ENCODE assay signal across 29 mouse cellular contexts in genomic region chr1:170958225-170958624, GRCm38 (mm10). TPM values are rescaled to one million over a fixed set of nuclear protein-coding genes. Genes with fewer than 3 reads are reported as not detected.
DNase-seq lines count a peak whose midpoint lies in the region; ATAC-seq and TF ChIP-seq lines count a peak whose summit lies in the region.
"Had no signal": no experiment of that assay in that cellular context is flagged by ENCODE, and none has a peak within 500 bp of the region (broad histone marks: within the 10 kb centered on the region; RNA-seq: fewer than 3 reads in every experiment).

No protein-coding gene starts in this region.

- no peaks in the 10 kb centered on the region for H3K36me3 ChIP-seq in heart, embryonic 12.5 days
- no peaks in the 10 kb centered on the region for H3K36me3 ChIP-seq in heart, postnatal 0 days (replicated peaks; ENCODE audit: control insufficient read depth, insufficient read depth, low read length)
- no peaks in the 10 kb centered on the region for H3K36me3 ChIP-seq in heart, embryonic 10.5 days
- H3K36me3 ChIP-seq in MEL (ENCODE audit: control insufficient read depth in 1 of 2, insufficient read depth in 2 of 2, low read length in 2 of 2): peaks cover 0 to 44% of the 10 kb centered on the region in 2 experiments; a peak in 2 of 4 replicates
- H3K36me3 ChIP-seq in kidney, embryonic 15.5 days: no peaks in the 10 kb centered on the region
- H3K36me3 ChIP-seq: embryonic facial prominence, embryonic 10.5 days; embryonic facial prominence, embryonic 12.5 days; forebrain, embryonic 15.5 days; G1E had no signal

- no peak for TF ChIP-seq RAD21 in MEL (IDR thresholded peaks at IDR 0.05; ENCODE audit: low read depth, low read length)

- TF ChIP-seq CTCF in heart, postnatal 0 days (IDR thresholded peaks at IDR 0.05; ENCODE audit: low read depth): no peak
- TF ChIP-seq CTCF in MEL (IDR thresholded peaks at IDR 0.05 in 2 of 3, conservative IDR thresholded peaks at IDR 0.05 in 1 of 3; ENCODE audit: control insufficient read depth in 1 of 3, insufficient read depth in 1 of 3, low read depth in 2 of 3, low read length in 3 of 3, poor library complexity in 1 of 3, severe bottlenecking in 1 of 3): no peak

- H3K4me3 ChIP-seq in heart, embryonic 12.5 days: no peak overlapping the region
- no peak overlapping the region for H3K4me3 ChIP-seq in heart, postnatal 0 days (ENCODE audit: low read depth, low read length)
- no peak overlapping the region for H3K4me3 ChIP-seq in heart, embryonic 10.5 days
- H3K4me3 ChIP-seq in MEL (ENCODE audit: control insufficient read depth in 1 of 2, insufficient read depth in 1 of 2, low read depth in 2 of 2, low read length in 2 of 2): no peak overlapping the region
- no peak overlapping the region for H3K4me3 ChIP-seq in kidney, embryonic 15.5 days (replicated peaks)
- H3K4me3 ChIP-seq: embryonic facial prominence, embryonic 10.5 days; embryonic facial prominence, embryonic 12.5 days; forebrain, embryonic 13.5 days; forebrain, embryonic 15.5 days had no signal

- TF ChIP-seq POLR2A in MEL (IDR thresholded peaks at IDR 0.05; ENCODE audit: control insufficient read depth in 1 of 2, insufficient read depth in 1 of 2, low read depth in 1 of 2, low read length in 2 of 2, poor library complexity in 1 of 2): no peak

- no peaks in the 10 kb centered on the region for H3K79me2 ChIP-seq in MEL (ENCODE audit: control insufficient read depth, insufficient read depth, low read length, poor library complexity)

- DNase-seq in heart, postnatal 36 days: no peak
- DNase-seq in heart, postnatal 0 days (ENCODE audit: low spot score): peak; percentile 12
- no peak for DNase-seq in heart, embryonic 10.5 days (ENCODE audit: low spot score)
- DNase-seq in MEL (ENCODE audit: low read depth, low spot score): peak; percentile 56
- no peak for DNase-seq in frontal cortex, adult 2 months (ENCODE audit: extremely low spot score in 1 of 2, low spot score in 1 of 2)
- DNase-seq: adrenal gland, adult 2 months; adrenal gland, postnatal 10 days; adrenal gland, postnatal 25 days; B cell, adult 2 months; cerebellum, adult 11 months; cerebellum, adult 18-20 months; cerebellum, adult 8-10 months; cerebellum, adult 9-11 months; cerebellum, postnatal 14 days; cerebellum, postnatal 36 days had no signal

- H3K4me2 ChIP-seq in heart, embryonic 12.5 days: no peak overlapping the region
- no peak overlapping the region for H3K4me2 ChIP-seq in heart, postnatal 0 days (ENCODE audit: low read depth, low read length)
- H3K4me2 ChIP-seq in kidney, embryonic 15.5 days: no peak overlapping the region
- H3K4me2 ChIP-seq: embryonic facial prominence, embryonic 12.5 days; forebrain, embryonic 13.5 days; forebrain, embryonic 15.5 days had no signal

- H3K27me3 ChIP-seq in heart, embryonic 12.5 days (replicated peaks): no peaks in the 10 kb centered on the region
- H3K27me3 ChIP-seq in heart, postnatal 0 days (ENCODE audit: control insufficient read depth, insufficient read depth, low read length): no peaks in the 10 kb centered on the region
- H3K27me3 ChIP-seq in heart, embryonic 10.5 days (ENCODE audit: insufficient read depth, poor library complexity, severe bottlenecking): no peaks in the 10 kb centered on the region
- H3K27me3 ChIP-seq in MEL (ENCODE audit: control insufficient read depth in 1 of 2, insufficient read depth in 2 of 2, low read length in 2 of 2): no peaks in the 10 kb centered on the region
- H3K27me3 ChIP-seq in kidney, embryonic 15.5 days: no peaks in the 10 kb centered on the region
- H3K27me3 ChIP-seq: CH12.LX; embryonic facial prominence, embryonic 12.5 days; forebrain, embryonic 13.5 days; forebrain, embryonic 15.5 days had no signal

- intact Hi-C loops in heart, postnatal 36 days (cut with DNase I): no loop called here

- H3K9me3 ChIP-seq in heart, embryonic 12.5 days (replicated peaks): no peaks in the 10 kb centered on the region
- no peaks in the 10 kb centered on the region for H3K9me3 ChIP-seq in heart, postnatal 0 days (replicated peaks; ENCODE audit: control insufficient read depth, low read length)
- no peaks in the 10 kb centered on the region for H3K9me3 ChIP-seq in heart, embryonic 10.5 days
- H3K9me3 ChIP-seq in MEL (replicated peaks; ENCODE audit: insufficient read depth, low read length): no peaks in the 10 kb centered on the region
- H3K9me3 ChIP-seq in kidney, embryonic 15.5 days (replicated peaks): no peaks in the 10 kb centered on the region
- H3K9me3 ChIP-seq: embryonic facial prominence, embryonic 10.5 days; embryonic facial prominence, embryonic 12.5 days; forebrain, embryonic 13.5 days; forebrain, embryonic 15.5 days; G1E had no signal

- no peak overlapping the region for H3K9ac ChIP-seq in heart, embryonic 12.5 days
- no peak overlapping the region for H3K9ac ChIP-seq in heart, postnatal 0 days (replicated peaks; ENCODE audit: low read depth, low read length)
- no peak overlapping the region for H3K9ac ChIP-seq in MEL (ENCODE audit: control insufficient read depth, low read depth, low read length, poor library complexity, severe bottlenecking)
- H3K9ac ChIP-seq in kidney, embryonic 15.5 days: no peak overlapping the region
- H3K9ac ChIP-seq: embryonic facial prominence, embryonic 12.5 days; forebrain, embryonic 13.5 days; forebrain, embryonic 15.5 days had no signal

- ATAC-seq in heart, embryonic 12.5 days (ENCODE audit: insufficient number of reproducible peaks, low FRiP score): 0 out of 2 replicates have a peak, but pooled peaks have one; percentile 53
- no peak; the same call in 1 of the 2 replicates for ATAC-seq in heart, postnatal 0 days (ENCODE audit: insufficient read depth, low read depth)
- ATAC-seq in granulocyte monocyte progenitor cell, adult 5-6 weeks (replicated peaks; ENCODE audit: poor library complexity, severe bottlenecking): peak; percentile 30; the same call in 1 of the 2 replicates
- no peak for ATAC-seq in kidney, embryonic 15.5 days (replicated peaks; ENCODE audit: low FRiP score)
- ATAC-seq: CD4-positive, CD25-positive, alpha-beta regulatory T cell, adult 4 months; forebrain, embryonic 13.5 days; forebrain, embryonic 15.5 days had no signal

- peaks cover 23% of the 10 kb centered on the region for H3K4me1 ChIP-seq in heart, embryonic 12.5 days (replicated peaks)
- H3K4me1 ChIP-seq in heart, postnatal 0 days (ENCODE audit: control insufficient read depth, insufficient read depth): peaks cover 21% of the 10 kb centered on the region
- peaks cover 15% of the 10 kb centered on the region for H3K4me1 ChIP-seq in heart, embryonic 10.5 days
- peaks cover 31 to 36% of the 10 kb centered on the region in 2 experiments for H3K4me1 ChIP-seq in MEL (ENCODE audit: control insufficient read depth in 1 of 2, insufficient read depth in 2 of 2, low read length in 2 of 2)
- peaks cover 12% of the 10 kb centered on the region for H3K4me1 ChIP-seq in kidney, embryonic 15.5 days
- H3K4me1 ChIP-seq: embryonic facial prominence, embryonic 10.5 days; forebrain, embryonic 13.5 days; forebrain, embryonic 15.5 days had no signal

- TF ChIP-seq EP300 in heart, postnatal 0 days (IDR thresholded peaks at IDR 0.05; ENCODE audit: low read depth): no peak
- no peak for TF ChIP-seq EP300 in MEL (IDR thresholded peaks at IDR 0.05; ENCODE audit: low read depth in 1 of 2, low read length in 2 of 2)

- 48% methylated on average over 3 of the region's 3 CpGs for WGBS in heart, embryonic 12.5 days
- WGBS in heart, postnatal 0 days: 46% methylated on average over 3 of the region's 3 CpGs
- WGBS in heart, embryonic 10.5 days: 58% methylated on average over 3 of the region's 3 CpGs
- 62% methylated on average over 3 of the region's 3 CpGs for WGBS in kidney, embryonic 15.5 days

- no peak overlapping the region for H3K27ac ChIP-seq in heart, embryonic 12.5 days (ENCODE audit: poor library complexity, severe bottlenecking)
- H3K27ac ChIP-seq in heart, postnatal 0 days (ENCODE audit: low read depth): no peak overlapping the region
- H3K27ac ChIP-seq in heart, embryonic 10.5 days: no peak overlapping the region
- H3K27ac ChIP-seq in MEL (ENCODE audit: control insufficient read depth, low read depth, low read length): no peak overlapping the region
- H3K27ac ChIP-seq in kidney, embryonic 15.5 days: no peak overlapping the region
- H3K27ac ChIP-seq: embryonic facial prominence, embryonic 10.5 days; embryonic facial prominence, embryonic 12.5 days; forebrain, embryonic 13.5 days; forebrain, embryonic 15.5 days had no signal

RNA-seq across cellular contexts. Expression of gene Fcgr2b, which starts 18.1 kb away (rescaled TPM):
- polyA plus RNA-seq in heart, embryonic 12.5 days (2016; fragmentation: Nextera tagmentation; extraction: Ambion mirVana): 0.19 TPM in 1 of 2 replicates, not detected in the other
- total RNA-seq in heart, postnatal 36 days (2021): 10 to 100 TPM in 1 of 2 experiments, 1 to 10 TPM in 1; 7.3 to 10.0 TPM
- total RNA-seq in heart, postnatal 0 days (2014; rRNA removed; ENCODE audit: low replicate concordance): 1.4 and 9.7 TPM in 2 replicates
- polyA plus RNA-seq in heart, postnatal 0 days (2015; fragmentation: Nextera tagmentation; extraction: Ambion mirVana): 2.0 and 2.3 TPM in 2 replicates
- not detected in 2 replicates for polyA plus RNA-seq in heart, embryonic 10.5 days (2016; fragmentation: Nextera tagmentation; extraction: Ambion mirVana)
- total RNA-seq in MEL (2012; rRNA removed): 4.7 and 6.4 TPM in 2 replicates
- polyA plus RNA-seq in MEL (2012; ENCODE audit: insufficient read depth in 1 of 2, insufficient read length in 2 of 2, low read depth in 1 of 2, low replicate concordance in 2 of 2, missing spikeins in 1 of 2): 1 to 10 TPM in 1 of 2 experiments, not detected in 1; 8.2 TPM
- total RNA-seq in granulocyte monocyte progenitor cell, adult 5-6 weeks (2014; fragmentation: Nextera tagmentation): 106 and 115 TPM in 2 replicates
- 106 and 143 TPM in 2 replicates for total RNA-seq in granulocyte monocyte progenitor cell, adult 5-6 weeks (2017)
- polyA plus RNA-seq in kidney, embryonic 15.5 days (2015; fragmentation: Nextera tagmentation; extraction: Ambion mirVana): 1.8 and 2.8 TPM in 2 replicates
- polyA plus RNA-seq in frontal cortex, adult 2 months (2012; rRNA removed): 7.0 and 8.1 TPM in 2 replicates
- polyA plus RNA-seq: embryonic facial prominence, embryonic 10.5 days had no signal

RNA-seq across cellular contexts. Expression of gene Fcrla, which starts 30.8 kb away (rescaled TPM):
- 0.26 TPM in 1 of 2 replicates, not detected in the other for polyA plus RNA-seq in heart, embryonic 12.5 days (2016; fragmentation: Nextera tagmentation; extraction: Ambion mirVana)
- under 1 TPM in 1 of 2 experiments, not detected in 1; 0.56 TPM for total RNA-seq in heart, postnatal 36 days (2021)
- total RNA-seq in heart, postnatal 0 days (2014; rRNA removed; ENCODE audit: low replicate concordance): 0.35 TPM in 1 of 2 replicates, not detected in the other
- polyA plus RNA-seq in heart, postnatal 0 days (2015; fragmentation: Nextera tagmentation; extraction: Ambion mirVana): 0.08 and 0.23 TPM in 2 replicates
- polyA plus RNA-seq in heart, embryonic 10.5 days (2016; fragmentation: Nextera tagmentation; extraction: Ambion mirVana): 0.08 TPM in 1 of 2 replicates, not detected in the other
- total RNA-seq in MEL (2012; rRNA removed): 0.12 and 0.39 TPM in 2 replicates
- under 1 TPM in 1 of 2 experiments, not detected in 1; 0.18 TPM for polyA plus RNA-seq in MEL (2012; ENCODE audit: insufficient read depth in 1 of 2, insufficient read length in 2 of 2, low read depth in 1 of 2, low replicate concordance in 2 of 2, missing spikeins in 1 of 2)
- total RNA-seq in granulocyte monocyte progenitor cell, adult 5-6 weeks (2014; fragmentation: Nextera tagmentation): not detected in 2 replicates
- total RNA-seq in granulocyte monocyte progenitor cell, adult 5-6 weeks (2017): not detected in 2 replicates
- not detected in 2 replicates for polyA plus RNA-seq in kidney, embryonic 15.5 days (2015; fragmentation: Nextera tagmentation; extraction: Ambion mirVana)
- not detected in 2 replicates for polyA plus RNA-seq in frontal cortex, adult 2 months (2012; rRNA removed)
- polyA plus RNA-seq: brain, embryonic 14.5 days; embryonic facial prominence, embryonic 10.5 days; embryonic facial prominence, embryonic 12.5 days; embryonic facial prominence, embryonic 14.5 days; forebrain, embryonic 11.5 days; forebrain, embryonic 13.5 days; forebrain, embryonic 15.5 days had no signal

RNA-seq across cellular contexts. Expression of gene Fcrlb, which starts 45.5 kb away (rescaled TPM):
- not detected in 2 replicates for polyA plus RNA-seq in heart, embryonic 12.5 days (2016; fragmentation: Nextera tagmentation; extraction: Ambion mirVana)
- total RNA-seq in heart, postnatal 36 days (2021): not detected
- total RNA-seq in heart, postnatal 0 days (2014; rRNA removed; ENCODE audit: low replicate concordance): not detected in 2 replicates
- not detected in 2 replicates for polyA plus RNA-seq in heart, postnatal 0 days (2015; fragmentation: Nextera tagmentation; extraction: Ambion mirVana)
- polyA plus RNA-seq in heart, embryonic 10.5 days (2016; fragmentation: Nextera tagmentation; extraction: Ambion mirVana): not detected in 2 replicates
- total RNA-seq in MEL (2012; rRNA removed): not detected in 2 replicates
- not detected for polyA plus RNA-seq in MEL (2012; ENCODE audit: insufficient read depth in 1 of 2, insufficient read length in 2 of 2, low read depth in 1 of 2, low replicate concordance in 2 of 2, missing spikeins in 1 of 2)
- not detected in 2 replicates for total RNA-seq in granulocyte monocyte progenitor cell, adult 5-6 weeks (2014; fragmentation: Nextera tagmentation)
- not detected in 2 replicates for total RNA-seq in granulocyte monocyte progenitor cell, adult 5-6 weeks (2017)
- polyA plus RNA-seq in kidney, embryonic 15.5 days (2015; fragmentation: Nextera tagmentation; extraction: Ambion mirVana): 0.21 TPM in 1 of 2 replicates, not detected in the other
- 0.58 and 0.97 TPM in 2 replicates for polyA plus RNA-seq in frontal cortex, adult 2 months (2012; rRNA removed)
- total RNA-seq: adrenal gland, adult 2 months; adrenal gland, postnatal 25 days; adrenal gland, postnatal 4 days; CH12.LX; G1E had no signal
- polyA plus RNA-seq: CD4-positive, CD25-positive, alpha-beta regulatory T cell, adult 4 months; embryonic facial prominence, embryonic 10.5 days; embryonic facial prominence, embryonic 12.5 days; embryonic facial prominence, embryonic 14.5 days; forebrain, embryonic 11.5 days; forebrain, embryonic 13.5 days; G1E had no signal

Comparison
In these comparisons a context has a peak if more than half of its experiments do, and no peak if none do; other contexts are left out.
1. ATAC-seq: peak in heart, embryonic 12.5 days (single experiment) and granulocyte monocyte progenitor cell, adult 5-6 weeks (single experiment); none in heart, postnatal 0 days (single experiment) and kidney, embryonic 15.5 days (single experiment).
2. DNase-seq: peak in heart, postnatal 0 days (single experiment) and MEL (single experiment); none in heart, postnatal 36 days (0 of 2), heart, embryonic 10.5 days (single experiment) and frontal cortex, adult 2 months (0 of 2).